Mouse (Mus musculus) kidney, postnatal 36 days (tissue): Measurements from ENCODE around the gene Rgl3.

Experiments used
- DNase-seq, 2 experiments: peaks; one replicate each; pipeline ENCODE4 v3.0.0; 2021 to 2022; ENCODE audit warnings: mixed read lengths in 2 of 2

The Rgl3 gene

GRCm38 (mm10) chr9:21978398-21979128 is 10.7 kb downstream of the Rgl3 start:
- peak; percentile 55 to 56 for DNase-seq

GRCm38 (mm10) chr9:21977972-21978371 is 11.3 kb downstream of the Rgl3 start:
- DNase-seq = peak in 1 of 2 experiments; percentile 74

GRCm38 (mm10) chr9:21977331-21977730 is 11.9 kb downstream of the Rgl3 start:
- DNase-seq = no peak

GRCm38 (mm10) chr9:21976626-21977175 is 12.5 kb downstream of the Rgl3 start:
- DNase-seq = no peak

- DNase-seq = no peak
Observed at GRCm38 (mm10) chr9:21969304-21969703, 19.9 kb downstream of the Rgl3 start.

- DNase-seq = no peak
Observed at GRCm38 (mm10) chr9:21968883-21969282, 20.4 kb downstream of the Rgl3 start.

- DNase-seq = peak; percentile 39 to 77
Observed at GRCm38 (mm10) chr9:21963417-21963816, 25.8 kb downstream of the Rgl3 start, which contains the start of gene Epor. TSS of gene Epor (minus strand) at chr9:21963506.

GRCm38 (mm10) chr9:21962416-21963059 is 26.7 kb downstream of the Rgl3 start:
- DNase-seq = peak; percentile 57 to 77

- no peak for DNase-seq
Observed at GRCm38 (mm10) chr9:21962010-21962409, 27.2 kb downstream of the Rgl3 start.

GRCm38 (mm10) chr9:21961366-21961980 is 27.8 kb downstream of the Rgl3 start:
- peak in 1 of 2 experiments; percentile 23 for DNase-seq

GRCm38 (mm10) chr9:21960558-21961208 is 28.6 kb downstream of the Rgl3 start:
- DNase-seq = peak; percentile 57 to 73

GRCm38 (mm10) chr9:21960135-21960534 is 29.1 kb downstream of the Rgl3 start:
- DNase-seq = peak; percentile 32 to 41

- no peak for DNase-seq
Observed at GRCm38 (mm10) chr9:21959244-21959643, 30.0 kb downstream of the Rgl3 start.

- DNase-seq = no peak
Observed at GRCm38 (mm10) chr9:21958372-21958771, 30.9 kb downstream of the Rgl3 start.

GRCm38 (mm10) chr9:21955570-21956281 is 33.5 kb downstream of the Rgl3 start, which contains the start of gene Swsap1:
TSS of gene Swsap1 (plus strand) at chr9:21955755.
- DNase-seq = peak; percentile 97 to 99

- no peak for DNase-seq
Observed at GRCm38 (mm10) chr9:21955225-21955569, 34.0 kb downstream of the Rgl3 start.

- no peak for DNase-seq
Observed at GRCm38 (mm10) chr9:21954635-21955034, 34.6 kb downstream of the Rgl3 start.

- no peak for DNase-seq
Observed at GRCm38 (mm10) chr9:21953600-21953999, 35.6 kb downstream of the Rgl3 start.

GRCm38 (mm10) chr9:21951977-21952376 is 37.3 kb downstream of the Rgl3 start:
- no peak for DNase-seq

- DNase-seq = peak; percentile 46 to 84
Observed at GRCm38 (mm10) chr9:21950322-21950721, 38.9 kb downstream of the Rgl3 start.

GRCm38 (mm10) chr9:21948790-21949189 is 40.5 kb downstream of the Rgl3 start:
- DNase-seq = no peak

GRCm38 (mm10) chr9:21948146-21948545 is 41.1 kb downstream of the Rgl3 start:
- no peak for DNase-seq
